Mouse (Mus musculus) liver, embryonic 14.5 days (tissue): Measurements from ENCODE around the gene Cemip. TPM values are rescaled to one million over a fixed set of nuclear protein-coding genes. Genes with fewer than 3 reads are reported as not detected.

Experiments used
- ATAC-seq: fragments of 200-750 bp; cut with Nextera tagmentation; 2 replicates; pipeline ENCODE4 v1.8.0; 2017; ENCODE audit warnings: moderate number of reproducible peaks, mild to moderate bottlenecking, moderate library complexity; ENCODE audit not compliant: insufficient read depth
- DNase-seq, 3 experiments: peaks; one replicate each; pipeline ENCODE4 v3.0.0-alpha.2; 2012 to 2013; ENCODE audit warnings: low read depth in 3 of 3, low spot score in 3 of 3
- H3K27ac ChIP-seq: fragments of 300-500 bp; sonication (generic); 2 replicates; pipeline ENCODE4 v1.5.1; 2014; ENCODE audit warnings: moderate library complexity, mild to moderate bottlenecking, control low read depth, inconsistent platforms
- H3K27me3 ChIP-seq: fragments of 300-500 bp; sonication (generic); 2 replicates; pipeline ENCODE4 v1.6.1; 2014; ENCODE audit warnings: mild to moderate bottlenecking, low read length, moderate library complexity; ENCODE audit not compliant: control insufficient read depth, insufficient read depth
- H3K36me3 ChIP-seq: fragments of 300-500 bp; sonication (generic); replicated peaks from 2 replicates; pipeline ENCODE4 v1.6.1; 2014; ENCODE audit warnings: low read depth; ENCODE audit not compliant: control insufficient read depth, insufficient read depth
- H3K4me1 ChIP-seq, 2 experiments: fragments of 200-500 bp in 1 of 2; fragments of 300-500 bp in 1 of 2; sonication (generic) in 1 of 2; replicated peaks; 2 replicates each; pipeline ENCODE4 v1.6.1; 2012 to 2014; ENCODE audit warnings: antibody characterized with exemption in 1 of 2, inconsistent platforms in 1 of 2, low read length in 1 of 2; ENCODE audit not compliant: control insufficient read depth in 2 of 2, insufficient read depth in 2 of 2
- H3K4me2 ChIP-seq: fragments of 300-500 bp; sonication (generic); 2 replicates; pipeline ENCODE4 v1.6.1; 2014; ENCODE audit warnings: low read depth, mild to moderate bottlenecking, control low read depth, moderate library complexity
- H3K4me3 ChIP-seq, 2 experiments: fragments of 200-500 bp in 1 of 2; fragments of 300-500 bp in 1 of 2; sonication (generic) in 1 of 2; 2 replicates each; pipeline ENCODE4 v1.5.1; 2012 to 2014; ENCODE audit warnings: low read depth in 2 of 2, low read length in 2 of 2, mild to moderate bottlenecking in 2 of 2, control low read depth in 1 of 2, inconsistent platforms in 1 of 2, moderate library complexity in 1 of 2; ENCODE audit not compliant: insufficient read depth in 1 of 2
- H3K9ac ChIP-seq: fragments of 300-500 bp; sonication (generic); replicated peaks from 2 replicates; pipeline ENCODE4 v1.6.1; 2014; ENCODE audit warnings: mild to moderate bottlenecking, control low read depth, moderate library complexity
- H3K9me3 ChIP-seq: fragments of 300-500 bp; sonication (generic); 2 replicates; pipeline ENCODE4 v1.6.1; 2016; ENCODE audit warnings: low read length, mixed read lengths; ENCODE audit not compliant: control insufficient read depth
- CTCF ChIP-seq: IDR thresholded peaks from 2 replicates; pipeline ENCODE4 v1.5.1; 2016; ENCODE audit warnings: antibody characterized with exemption, low read depth, control low read depth
- EP300 ChIP-seq: IDR thresholded peaks from 2 replicates; pipeline ENCODE4 v1.6.1; 2016; ENCODE audit warnings: antibody characterized with exemption, low read depth
- WGBS: fragments of 180-500 bp; shearing (Covaris S2); extraction: QIAGEN DNeasy Blood & Tissue Kit; methylation state at CpG from one replicate; pipeline ENCODE4 v1.1.7; 2014; ENCODE audit not compliant: insufficient replicate concordance; 5-methylcytosine and 5-hydroxymethylcytosine counted together
- polyA plus RNA-seq, 2 experiments: library from polyadenylated mRNA; depleted of rRNA in 1 of 2; stranded (reverse) in 1 of 2; unstranded in 1 of 2; fragments of >200 nt; fragmentation: Nextera tagmentation in 1 of 2; extraction: Ambion mirVana in 1 of 2; gene quantifications; 2 replicates each; pipeline versions ENCODE4 v1.2.1 to v1.2.3; 2012 to 2014

The Cemip gene
- polyA plus RNA-seq, 2 experiments, result 0.02 to 0.06 TPM

GRCm38 (mm10) chr7:84085049-84085945, 1.0 kb downstream of the Cemip start:
- DNase-seq, result peak in 1 of 3 experiments; percentile 3
- Histone ChIP-seq H3K4me2 (no peak overlapping the region), H3K36me3 (no peaks in the 10 kb centered on the region), H3K9me3 (no peaks in the 10 kb centered on the region), H3K27me3 (peaks cover 28% of the 10 kb centered on the region), H3K9ac (no peak overlapping the region), H3K4me1 (no peaks in the 10 kb centered on the region), H3K27ac (no peak overlapping the region), H3K4me3 (no peak overlapping the region)
- whole genome bisulfite sequencing, result 7% methylated on average over 39 of the region's 39 CpGs
- TF ChIP-seq EP300, result no peak
- TF ChIP-seq CTCF, result no peak
- no peak for ATAC-seq

- 54% methylated on average over 7 of the region's 7 CpGs for WGBS
- Histone ChIP-seq H3K9ac (no peak overlapping the region), H3K4me2 (no peak overlapping the region), H3K27me3 (no peaks in the 10 kb centered on the region), H3K9me3 (no peaks in the 10 kb centered on the region), H3K4me3 (no peak overlapping the region), H3K27ac (no peak overlapping the region), H3K4me1 (no peaks in the 10 kb centered on the region), H3K36me3 (no peaks in the 10 kb centered on the region)
- TF ChIP-seq EP300 (no peak), CTCF (no peak)
- DNase-seq (no peak), ATAC-seq (no peak)
Observed at GRCm38 (mm10) chr7:84077257-84078013, 8.9 kb downstream of the Cemip start.

GRCm38 (mm10) chr7:84074266-84074665, 12.0 kb downstream of the Cemip start:
- H3K27ac ChIP-seq, result no peak overlapping the region
- H3K9me3 ChIP-seq, result no peaks in the 10 kb centered on the region
- 37% methylated on average over 8 of the region's 8 CpGs for WGBS
- H3K4me2 ChIP-seq, result no peak overlapping the region
- no peaks in the 10 kb centered on the region for H3K36me3 ChIP-seq
- no peak overlapping the region for H3K9ac ChIP-seq
- no peak for TF ChIP-seq CTCF
- no peak for TF ChIP-seq EP300
- H3K4me3 ChIP-seq, result no peak overlapping the region
- no peaks in the 10 kb centered on the region for H3K27me3 ChIP-seq
- ATAC-seq (no peak), DNase-seq (no peak)
- no peaks in the 10 kb centered on the region for H3K4me1 ChIP-seq

- H3K9ac ChIP-seq, result no peak overlapping the region
- no peak overlapping the region for H3K27ac ChIP-seq
- TF ChIP-seq EP300, result no peak
- no peak for TF ChIP-seq CTCF
- DNase-seq, result no peak
- H3K4me1 ChIP-seq, result no peaks in the 10 kb centered on the region
- no peak for ATAC-seq
- H3K4me3 ChIP-seq, result no peak overlapping the region
- H3K4me2 ChIP-seq, result no peak overlapping the region
- 38% methylated on average over 3 of the region's 3 CpGs for WGBS
- H3K9me3 ChIP-seq, result no peaks in the 10 kb centered on the region
- no peaks in the 10 kb centered on the region for H3K27me3 ChIP-seq
- H3K36me3 ChIP-seq, result no peaks in the 10 kb centered on the region
Observed at GRCm38 (mm10) chr7:84073856-84074255, 12.4 kb downstream of the Cemip start.

GRCm38 (mm10) chr7:84068931-84069330, 17.4 kb downstream of the Cemip start:
- Histone ChIP-seq H3K4me2 (no peak overlapping the region), H3K4me1 (no peaks in the 10 kb centered on the region), H3K9ac (no peak overlapping the region), H3K4me3 (no peak overlapping the region), H3K36me3 (no peaks in the 10 kb centered on the region), H3K27ac (no peak overlapping the region), H3K27me3 (no peaks in the 10 kb centered on the region), H3K9me3 (no peaks in the 10 kb centered on the region)
- TF ChIP-seq CTCF (no peak), EP300 (no peak)
- DNase-seq (no peak), ATAC-seq (no peak)
- 50% methylated on average over 5 of the region's 5 CpGs for whole genome bisulfite sequencing
